Mouse (Mus musculus) lung, embryonic 15.5 days (tissue): Measurements from ENCODE around the gene Zgrf1. TPM values are rescaled to one million over a fixed set of nuclear protein-coding genes. Genes with fewer than 3 reads are reported as not detected.

ENCODE experiments used
- ATAC-seq: fragments of 200-750 bp; cut with Nextera tagmentation; 2 replicates; pipeline ENCODE4 v1.8.0; 2017; ENCODE audit warnings: moderate number of reproducible peaks, borderline replicate concordance; ENCODE audit not compliant: low FRiP score, low TSS enrichment; ENCODE audit errors: extremely low read depth
- H3K27ac ChIP-seq: fragments of 300-500 bp; sonication (generic); 2 replicates; pipeline ENCODE4 v1.5.1; 2015; ENCODE audit warnings: moderate library complexity, mild to moderate bottlenecking, inconsistent platforms
- H3K27me3 ChIP-seq: fragments of 300-500 bp; sonication (generic); 2 replicates; pipeline ENCODE4 v1.6.1; 2015; ENCODE audit warnings: inconsistent platforms
- H3K36me3 ChIP-seq: fragments of 300-500 bp; sonication (generic); 2 replicates; pipeline ENCODE4 v1.6.1; 2015; ENCODE audit warnings: inconsistent platforms
- H3K4me1 ChIP-seq: fragments of 300-500 bp; sonication (generic); 2 replicates; pipeline ENCODE4 v1.6.1; 2015; ENCODE audit warnings: inconsistent platforms
- H3K4me2 ChIP-seq: fragments of 300-500 bp; sonication (generic); 2 replicates; pipeline ENCODE4 v1.6.1; 2015; ENCODE audit warnings: inconsistent platforms, mild to moderate bottlenecking, moderate library complexity
- H3K4me3 ChIP-seq: fragments of 300-500 bp; sonication (generic); 2 replicates; pipeline ENCODE4 v1.5.1; 2015; ENCODE audit warnings: mild to moderate bottlenecking, inconsistent platforms
- H3K9ac ChIP-seq: fragments of 300-500 bp; sonication (generic); 2 replicates; pipeline ENCODE4 v1.6.1; 2015; ENCODE audit warnings: inconsistent platforms
- H3K9me3 ChIP-seq: fragments of 300-500 bp; sonication (generic); 2 replicates; pipeline ENCODE4 v1.6.1; 2016; ENCODE audit warnings: inconsistent platforms
- WGBS: fragments of 180-500 bp; shearing (Covaris S2); methylation state at CpG from one replicate; pipeline ENCODE4 v1.1.7; 2015; 5-methylcytosine and 5-hydroxymethylcytosine counted together
- polyA plus RNA-seq: library from polyadenylated mRNA; unstranded; fragments of >200 nt; fragmentation: Nextera tagmentation; extraction: Ambion mirVana; gene quantifications from 2 replicates; pipeline ENCODE4 v1.2.1, GENCODE M21; 2015

Zgrf1 gene
- polyA plus RNA-seq, 1 experiment from 2014 or later, result 9.5 TPM

DNA sequence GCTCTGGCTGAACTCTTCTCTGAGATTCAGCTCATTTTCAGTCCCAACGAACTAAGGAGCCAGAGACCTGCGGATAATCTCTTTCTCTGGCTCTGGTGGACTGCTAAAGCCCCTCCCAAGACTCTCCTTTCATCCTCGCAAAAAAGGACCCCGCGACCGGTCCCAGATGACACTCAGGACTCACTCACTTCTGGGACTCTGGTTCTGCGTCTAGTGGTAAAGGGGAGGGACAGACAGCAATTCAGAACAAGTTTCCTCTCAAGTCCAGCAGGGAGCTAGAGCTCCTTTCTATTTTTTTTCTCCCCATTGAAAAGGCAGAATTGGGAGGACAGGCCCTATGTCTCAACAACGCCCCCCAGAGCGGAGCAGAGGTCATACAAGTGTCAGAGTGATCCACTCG is 78.3 kb downstream of the Zgrf1 start:
- Histone ChIP-seq H3K9ac (no peak overlapping the region), H3K27me3 (peaks cover 94% of the 10 kb centered on the region), H3K9me3 (no peaks in the 10 kb centered on the region), H3K27ac (no peak overlapping the region), H3K4me3 (no peak overlapping the region), H3K4me1 (peaks cover 38% of the 10 kb centered on the region), H3K36me3 (no peaks in the 10 kb centered on the region), H3K4me2 (no peak overlapping the region)
- ATAC-seq, result no peak
- under 1% methylated on average over 10 of the region's 10 CpGs for WGBS

DNA sequence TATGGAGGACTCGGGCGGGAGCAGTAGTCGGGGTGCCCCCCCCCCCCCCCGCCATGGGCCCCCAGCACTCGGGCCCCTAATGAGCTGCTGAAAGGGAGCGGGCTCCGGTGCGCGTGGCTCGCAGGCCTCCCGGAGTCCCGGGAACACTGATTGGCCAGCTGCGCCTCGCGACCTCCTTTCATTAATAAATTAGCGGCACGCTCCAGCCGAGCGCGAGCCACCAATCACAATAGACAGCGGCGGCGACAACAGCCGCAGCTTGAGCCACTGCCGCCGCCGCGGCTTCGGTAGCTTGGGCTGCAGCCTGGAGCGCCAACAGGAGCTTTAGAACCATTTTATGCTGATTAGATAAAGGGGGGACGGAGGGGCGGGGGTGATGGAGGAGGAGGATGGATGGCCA is 79.2 kb downstream of the Zgrf1 start:
- no peak overlapping the region for H3K27ac ChIP-seq
- 1% methylated on average over 31 of the region's 32 CpGs for WGBS
- no peak for ATAC-seq
- no peak overlapping the region for H3K9ac ChIP-seq
- peaks cover 36% of the 10 kb centered on the region for H3K4me1 ChIP-seq
- peak overlapping the region; percentile 29 for H3K4me3 ChIP-seq
- no peaks in the 10 kb centered on the region for H3K9me3 ChIP-seq
- peak overlapping the region; percentile 72 for H3K4me2 ChIP-seq
- no peaks in the 10 kb centered on the region for H3K36me3 ChIP-seq
- H3K27me3 ChIP-seq, result peaks cover 94% of the 10 kb centered on the region

DNA sequence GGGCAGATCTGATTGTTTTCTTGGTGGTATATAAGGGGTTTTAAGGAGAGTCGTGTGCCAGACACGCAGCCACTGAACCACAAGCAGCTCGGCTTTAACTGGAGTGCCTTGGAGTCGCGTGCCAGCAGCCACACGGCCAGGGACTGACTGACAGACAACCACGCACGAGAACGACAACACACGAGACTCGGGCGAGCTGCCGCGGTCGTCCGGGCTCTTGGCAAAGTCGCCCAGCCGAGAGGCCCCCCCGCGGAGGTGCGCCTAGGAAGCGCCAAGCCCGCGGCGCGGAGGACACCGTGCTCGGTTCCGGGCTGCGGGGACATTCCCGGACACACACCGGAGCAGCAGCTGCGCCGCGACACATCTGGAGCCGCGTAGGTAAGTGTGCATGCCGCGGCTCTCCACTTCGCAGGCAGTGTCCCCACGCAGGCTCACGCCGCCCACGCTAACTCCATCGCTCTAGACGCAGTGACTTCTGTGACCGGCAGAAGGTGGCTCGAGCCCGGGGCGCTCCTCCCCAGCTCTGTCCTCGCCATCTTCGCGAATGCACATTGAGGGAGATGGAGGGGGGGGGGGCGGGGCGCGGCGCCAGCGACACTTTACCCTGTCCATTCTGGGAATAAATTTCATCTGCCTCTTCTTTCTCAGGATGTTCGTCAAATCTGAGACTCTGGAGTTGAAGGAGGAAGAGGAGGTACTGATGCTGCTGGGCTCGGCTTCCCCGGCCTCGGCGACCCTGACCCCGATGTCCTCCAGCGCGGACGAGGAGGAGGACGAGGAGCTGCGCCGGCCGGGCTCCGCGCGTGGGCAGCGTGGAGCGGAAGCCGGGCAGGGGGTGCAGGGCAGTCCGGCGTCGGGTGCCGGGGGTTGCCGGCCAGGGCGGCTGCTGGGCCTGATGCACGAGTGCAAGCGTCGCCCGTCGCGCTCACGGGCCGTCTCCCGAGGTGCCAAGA is 80.1 kb downstream of the Zgrf1 start, which contains the start of gene Neurog2:
Neurog2 (plus strand) TSS at position 56 of the 953 bp plus-strand sequence.
- H3K4me2 ChIP-seq, result peak within 1 kb of the TSS; percentile 72
- ATAC-seq, result peak; percentile 29; the same call in 1 of the 2 replicates
- H3K9me3 ChIP-seq, result no peaks in the 10 kb centered on the region
- WGBS, result under 1% methylated on average over 92 of the region's 92 CpGs
- peaks cover 30% of the 10 kb centered on the region for H3K4me1 ChIP-seq
- no peak within 1 kb of the TSS for H3K9ac ChIP-seq
- H3K36me3 ChIP-seq, result no peaks in the 10 kb centered on the region
- peak within 1 kb of the TSS; percentile 29 for H3K4me3 ChIP-seq
- H3K27me3 ChIP-seq, result peaks cover 94% of the 10 kb centered on the region
- H3K27ac ChIP-seq, result no peak within 1 kb of the TSS

DNA sequence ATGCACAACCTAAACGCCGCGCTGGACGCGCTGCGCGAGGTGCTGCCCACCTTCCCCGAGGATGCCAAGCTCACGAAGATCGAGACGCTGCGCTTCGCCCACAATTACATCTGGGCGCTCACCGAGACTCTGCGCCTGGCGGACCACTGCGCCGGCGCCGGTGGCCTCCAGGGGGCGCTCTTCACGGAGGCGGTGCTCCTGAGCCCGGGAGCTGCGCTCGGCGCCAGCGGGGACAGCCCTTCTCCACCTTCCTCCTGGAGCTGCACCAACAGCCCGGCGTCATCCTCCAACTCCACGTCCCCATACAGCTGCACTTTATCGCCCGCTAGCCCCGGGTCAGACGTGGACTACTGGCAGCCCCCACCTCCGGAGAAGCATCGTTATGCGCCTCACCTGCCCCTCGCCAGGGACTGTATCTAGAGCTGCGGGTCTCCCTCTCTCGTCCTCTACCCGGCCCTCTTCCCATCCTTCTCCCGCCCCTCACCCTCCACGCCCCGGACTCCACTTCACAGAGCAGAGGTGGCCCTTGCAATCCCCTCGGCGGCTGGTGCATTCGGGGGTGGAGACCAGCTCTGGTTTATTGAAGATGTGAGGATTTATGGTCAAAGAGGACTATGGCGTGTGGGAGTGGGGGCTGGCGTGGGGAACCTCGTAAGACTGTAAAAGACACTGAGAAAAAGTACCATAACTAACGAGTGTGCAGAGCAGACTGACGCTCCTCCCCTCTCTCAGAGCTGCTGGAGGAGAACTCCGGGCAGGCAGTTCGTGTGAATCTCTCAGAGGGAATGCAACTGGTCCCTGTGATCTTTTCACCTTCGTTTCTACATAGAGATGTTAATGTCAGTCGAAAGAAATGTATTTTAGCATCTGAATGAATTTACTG is 81.1 kb downstream of the Zgrf1 start:
- Histone ChIP-seq H3K4me3 (peak overlapping the region; percentile 29), H3K4me1 (peaks cover 25% of the 10 kb centered on the region), H3K36me3 (no peaks in the 10 kb centered on the region), H3K9me3 (no peaks in the 10 kb centered on the region), H3K27me3 (peaks cover 95% of the 10 kb centered on the region), H3K9ac (no peak overlapping the region), H3K4me2 (peak overlapping the region; percentile 72), H3K27ac (no peak overlapping the region)
- WGBS, result 1% methylated on average over 58 of the region's 58 CpGs
- ATAC-seq, result peak; percentile 79

DNA sequence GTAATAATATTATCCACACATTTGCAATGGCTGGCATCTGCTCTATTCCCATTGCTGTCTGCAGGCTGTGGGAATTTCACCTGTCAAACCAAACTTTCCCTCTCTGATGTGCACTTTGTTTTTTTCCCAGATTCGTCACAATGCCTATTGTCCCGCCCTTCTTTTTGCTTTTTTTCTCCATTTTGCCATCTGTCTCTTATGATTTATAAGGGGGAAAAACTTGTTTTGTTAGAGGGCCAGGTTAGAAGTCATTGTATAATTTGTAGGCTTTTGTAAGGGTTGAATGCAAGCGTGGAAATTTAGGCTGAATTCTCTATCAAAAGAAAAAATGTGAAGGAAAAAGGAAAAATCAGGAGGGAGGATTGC is 81.7 kb downstream of the Zgrf1 start:
- H3K4me3 ChIP-seq, result no peak overlapping the region
- no peaks in the 10 kb centered on the region for H3K36me3 ChIP-seq
- no peak overlapping the region for H3K27ac ChIP-seq
- no peak for ATAC-seq
- peaks cover 25% of the 10 kb centered on the region for H3K4me1 ChIP-seq
- no peak overlapping the region for H3K4me2 ChIP-seq
- peaks cover 95% of the 10 kb centered on the region for H3K27me3 ChIP-seq
- no peak overlapping the region for H3K9ac ChIP-seq
- 5% methylated on average over 3 of the region's 3 CpGs for WGBS
- no peaks in the 10 kb centered on the region for H3K9me3 ChIP-seq

DNA sequence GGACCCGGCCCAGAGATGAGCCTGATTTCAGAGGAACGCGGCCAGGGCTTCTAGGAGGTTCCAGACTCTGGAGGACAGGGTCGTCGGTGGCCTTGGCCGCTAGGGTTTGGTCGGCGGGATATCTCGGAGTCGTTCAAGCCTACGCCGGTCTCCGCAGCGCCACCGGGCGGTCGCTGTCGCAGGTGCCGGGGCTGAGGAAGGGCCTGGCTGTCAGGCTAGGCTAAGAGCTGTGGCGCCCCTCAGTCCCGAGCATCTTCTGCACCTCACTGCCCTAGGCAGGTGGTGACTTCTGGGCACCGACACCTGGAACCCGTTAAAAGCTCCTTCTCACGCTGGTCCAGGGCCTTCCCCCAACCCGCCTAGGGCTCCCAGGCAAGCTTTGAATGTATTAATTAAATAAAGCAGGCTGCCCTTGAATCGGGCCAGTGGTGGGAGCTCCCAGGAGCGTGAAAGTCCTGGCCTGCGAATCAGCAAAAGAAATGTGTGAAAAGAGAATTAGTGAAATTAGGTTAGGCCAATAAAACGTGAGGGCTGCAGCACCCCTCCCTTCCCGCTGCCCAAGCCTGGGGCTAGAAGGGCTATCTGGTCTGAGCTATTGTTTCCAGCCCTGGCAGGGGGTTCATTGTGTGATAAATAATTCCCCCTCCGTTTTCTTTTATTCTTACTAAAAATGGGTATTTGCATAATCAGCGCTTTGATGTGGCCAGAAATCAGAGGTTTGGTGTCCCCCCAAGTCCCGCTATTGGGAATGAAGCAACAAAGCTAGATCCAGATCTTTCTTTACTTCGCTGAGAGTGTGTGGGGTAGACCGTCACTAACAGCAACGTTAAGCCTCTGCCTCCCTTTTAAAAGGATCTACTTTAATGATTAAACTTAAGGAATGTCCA is 86.8 kb downstream of the Zgrf1 start:
- H3K9me3 ChIP-seq, result no peaks in the 10 kb centered on the region
- peaks cover 11% of the 10 kb centered on the region for H3K4me1 ChIP-seq
- ATAC-seq, result no peak
- H3K4me2 ChIP-seq, result peak overlapping the region; percentile 42; the same call in 1 of the 2 replicates
- H3K27me3 ChIP-seq, result peaks cover 94% of the 10 kb centered on the region
- no peak overlapping the region for H3K27ac ChIP-seq
- H3K36me3 ChIP-seq, result no peaks in the 10 kb centered on the region
- WGBS, result 2% methylated on average over 36 of the region's 36 CpGs
- peak overlapping the region; percentile 1; the same call in 1 of the 2 replicates for H3K4me3 ChIP-seq
- H3K9ac ChIP-seq, result no peak overlapping the region

DNA sequence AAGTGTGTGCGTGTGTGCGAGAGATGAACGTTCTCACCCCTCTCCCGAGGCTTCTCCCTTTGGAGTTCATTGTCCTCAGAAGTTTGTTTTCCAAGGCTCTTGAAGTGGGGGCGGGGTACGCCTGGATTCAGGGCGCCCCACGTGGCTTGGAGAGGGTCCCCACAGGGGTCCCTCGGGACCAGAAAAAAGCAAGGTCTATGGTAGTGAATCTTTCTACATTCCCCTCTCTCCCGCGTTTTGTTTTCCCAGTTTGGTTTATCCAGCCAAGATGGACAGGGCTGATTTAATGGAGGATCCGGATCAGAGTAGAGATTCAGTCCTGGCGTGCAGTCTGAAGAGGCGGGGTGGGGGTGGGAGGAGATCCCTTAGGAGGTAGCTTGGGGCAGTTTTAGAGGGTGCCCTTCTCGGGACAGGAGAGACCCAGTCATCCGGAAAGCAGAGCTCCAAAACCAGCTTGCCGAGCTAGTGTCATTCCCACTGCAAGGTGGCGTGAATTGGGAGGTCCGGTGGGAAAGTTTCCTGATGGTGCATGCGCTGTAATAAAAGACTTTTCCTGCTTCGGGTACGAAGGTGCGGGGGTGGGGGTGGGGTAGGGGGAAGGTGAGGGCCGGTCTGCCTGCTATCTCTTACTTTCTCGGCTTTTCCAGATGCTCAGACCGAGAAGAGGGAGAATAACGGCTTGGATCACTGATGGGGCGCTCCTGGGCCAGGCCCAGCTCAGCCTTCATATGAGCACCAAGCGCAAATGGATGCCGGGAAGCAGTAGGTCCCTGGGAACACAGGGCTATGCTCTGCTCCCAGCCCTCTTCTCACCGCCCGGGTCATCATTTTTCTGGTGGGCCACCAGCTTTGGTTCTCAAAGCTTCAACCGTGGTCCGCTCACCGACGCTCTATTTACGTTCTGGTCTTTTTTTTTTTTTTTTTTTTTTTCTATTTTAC is 87.7 kb downstream of the Zgrf1 start:
- no peaks in the 10 kb centered on the region for H3K36me3 ChIP-seq
- peaks cover 96% of the 10 kb centered on the region for H3K27me3 ChIP-seq
- H3K9ac ChIP-seq, result no peak overlapping the region
- no peaks in the 10 kb centered on the region for H3K9me3 ChIP-seq
- 2% methylated on average over 37 of the region's 37 CpGs for WGBS
- no peak for ATAC-seq
- peak overlapping the region; percentile 42 for H3K4me2 ChIP-seq
- H3K27ac ChIP-seq, result no peak overlapping the region
- peak overlapping the region; percentile 11; the same call in 1 of the 2 replicates for H3K4me3 ChIP-seq
- H3K4me1 ChIP-seq, result peaks cover 11% of the 10 kb centered on the region

GRCm38 (mm10) chr3:127642211-127642610 is 88.9 kb downstream of the Zgrf1 start:
- Histone ChIP-seq H3K27me3 (peaks cover 96% of the 10 kb centered on the region), H3K9me3 (no peaks in the 10 kb centered on the region), H3K4me3 (no peak overlapping the region), H3K9ac (no peak overlapping the region), H3K27ac (no peak overlapping the region), H3K36me3 (no peaks in the 10 kb centered on the region), H3K4me1 (peaks cover 11% of the 10 kb centered on the region), H3K4me2 (no peak overlapping the region)
- WGBS, result 11% methylated on average over 5 of the region's 5 CpGs
- ATAC-seq, result no peak

GRCm38 (mm10) chr3:127646156-127646825 is 93.0 kb downstream of the Zgrf1 start:
- no peak overlapping the region for H3K4me2 ChIP-seq
- ATAC-seq, result no peak
- H3K27me3 ChIP-seq, result peaks cover 57% of the 10 kb centered on the region

More at GRCm38 (mm10) chr3:127646156-127646825, 93.0 kb downstream of the Zgrf1 start:
- Histone ChIP-seq H3K36me3 (no peaks in the 10 kb centered on the region), H3K9ac (no peak overlapping the region), H3K4me1 (0 out of 2 replicates have a peak, but pooled peaks cover under 1% of the 10 kb centered on the region), H3K4me3 (no peak overlapping the region), H3K27ac (no peak overlapping the region), H3K9me3 (no peaks in the 10 kb centered on the region)
- WGBS, result 48% methylated on average over 18 of the region's 18 CpGs
